Mouse (Mus musculus) mammary gland, adult 2 months (tissue): Measurements from ENCODE around the gene Oma1. TPM values are rescaled to one million over a fixed set of nuclear protein-coding genes. Genes with fewer than 3 reads are reported as not detected.

Experiments
- polyA plus RNA-seq: library from polyadenylated mRNA; depleted of rRNA; stranded (reverse); fragments of >200 nt; gene quantifications from 2 replicates; pipeline ENCODE4 v1.2.3, GENCODE M21; 2012; ENCODE audit warnings: low replicate concordance; rRNA removed

Gene Oma1
- 11.4 and 12.3 TPM in 2 replicates for polyA plus RNA-seq

GRCm38 (mm10) chr4:103313587-103314525 lies at the start of gene Oma1:
Gene Oma1, plus strand, starts transcription at chr4:103313812.

GRCm38 (mm10) chr4:103290763-103291162 lies 22.8 kb upstream of the Oma1 start, which contains the start of gene 4921539E11Rik:
Gene 4921539E11Rik, minus strand, starts transcription at chr4:103290863.

Other genes starting within 250 kb of the Oma1 start
- 8.6 and 12.2 TPM in 2 replicates for gene Mier1, start 199.4 kb upstream of the Oma1 start, polyA plus RNA-seq
- 0.78 and 1.8 TPM in 2 replicates for gene Wdr78, start 199.3 kb upstream of the Oma1 start, polyA plus RNA-seq
- 1.5 and 4.2 TPM in 2 replicates for gene Slc35d1, start 98.6 kb upstream of the Oma1 start, polyA plus RNA-seq
- gene 4921539E11Rik, start 22.9 kb upstream of the Oma1 start, polyA plus RNA-seq = not detected in 2 replicates